Mouse (Mus musculus) embryonic fibroblast, embryonic 13.5 days (primary cell): ENCODE results near the gene Tmem206.

Source experiments
- CTCF ChIP-seq: IDR thresholded peaks from 2 replicates; pipeline ENCODE4 v1.5.1; 2011; ENCODE audit warnings: mild to moderate bottlenecking, control low read depth, low read length, moderate library complexity, borderline replicate concordance; ENCODE audit not compliant: insufficient read depth
- POLR2A ChIP-seq: IDR thresholded peaks from 2 replicates; pipeline ENCODE4 v1.6.1; 2011; ENCODE audit warnings: low read depth, mild to moderate bottlenecking, control low read depth, low read length, moderate library complexity

- TF ChIP-seq POLR2A (no peak), CTCF (no peak)
Measured at GRCm38 (mm10) chr1:191393536-191393935, 67.8 kb downstream of the Tmem206 start.
